Mouse (Mus musculus) thymus, adult 2 months (tissue): ENCODE data around the gene Ctnnal1.

Source experiments
- CTCF ChIP-seq: fragments of 200-500 bp; IDR thresholded peaks from 2 replicates; pipeline ENCODE4 v1.5.1; 2012; ENCODE audit warnings: mild to moderate bottlenecking, control low read depth, low read length, moderate library complexity, borderline replicate concordance; ENCODE audit not compliant: control insufficient read depth, poor library complexity, insufficient read depth; ENCODE audit errors: extremely low read depth
- POLR2A ChIP-seq: fragments of 200-500 bp; IDR thresholded peaks from 2 replicates; pipeline ENCODE4 v1.6.1; 2012; ENCODE audit warnings: mild to moderate bottlenecking, low read length, control low read depth, moderate library complexity; ENCODE audit not compliant: control insufficient read depth, poor library complexity, insufficient read depth; ENCODE audit errors: extremely low read depth

GRCm38 (mm10) chr4:56909568-56909967, 44.6 kb upstream of the Ctnnal1 start:
- TF ChIP-seq CTCF: no peak
- no peak for TF ChIP-seq POLR2A
